Mouse (Mus musculus) kidney, embryonic 14.5 days (tissue): ENCODE measurements around the gene Ror2. TPM values are rescaled to one million over a fixed set of nuclear protein-coding genes. Genes with fewer than 3 reads are reported as not detected.

Experiments
- ATAC-seq: fragments of 200-750 bp; cut with Nextera tagmentation; 2 replicates; pipeline ENCODE4 v1.8.0; 2017; ENCODE audit warnings: moderate number of reproducible peaks, mild to moderate bottlenecking, moderate TSS enrichment, moderate library complexity; ENCODE audit not compliant: low FRiP score, low TSS enrichment
- H3K27ac ChIP-seq: fragments of 300-500 bp; sonication (generic); 2 replicates; pipeline ENCODE4 v1.5.1; 2014; ENCODE audit warnings: low read depth, mild to moderate bottlenecking, low read length, moderate library complexity, mixed read lengths
- H3K27me3 ChIP-seq: fragments of 300-500 bp; sonication (generic); 2 replicates; pipeline ENCODE4 v1.6.1; 2014; ENCODE audit warnings: mild to moderate bottlenecking, low read length; ENCODE audit not compliant: control insufficient read depth, insufficient read depth
- H3K36me3 ChIP-seq: fragments of 300-500 bp; sonication (generic); 2 replicates; pipeline ENCODE4 v1.6.1; 2014; ENCODE audit warnings: low read length, mixed read lengths; ENCODE audit not compliant: control insufficient read depth, insufficient read depth
- H3K4me1 ChIP-seq: fragments of 300-500 bp; sonication (generic); 2 replicates; pipeline ENCODE4 v1.6.1; 2014; ENCODE audit warnings: low read length, mixed read lengths; ENCODE audit not compliant: control insufficient read depth, insufficient read depth
- H3K4me2 ChIP-seq: fragments of 300-500 bp; sonication (generic); replicated peaks from 2 replicates; pipeline ENCODE4 v1.6.1; 2014; ENCODE audit warnings: low read depth, mild to moderate bottlenecking, low read length
- H3K4me3 ChIP-seq: fragments of 300-500 bp; sonication (generic); 2 replicates; pipeline ENCODE4 v1.5.1; 2014; ENCODE audit warnings: mild to moderate bottlenecking, low read length
- H3K9ac ChIP-seq: fragments of 300-500 bp; sonication (generic); 2 replicates; pipeline ENCODE4 v1.6.1; 2014; ENCODE audit warnings: low read depth, mild to moderate bottlenecking, low read length, moderate library complexity
- H3K9me3 ChIP-seq: fragments of 300-500 bp; sonication (generic); 2 replicates; pipeline ENCODE4 v1.6.1; 2016; ENCODE audit warnings: low read length; ENCODE audit not compliant: control insufficient read depth
- WGBS: fragments of 180-500 bp; shearing (Covaris S2); extraction: QIAGEN DNeasy Blood & Tissue Kit; methylation state at CpG from one replicate; pipeline ENCODE4 v1.1.7; 2014; 5-methylcytosine and 5-hydroxymethylcytosine counted together
- polyA plus RNA-seq: library from polyadenylated mRNA; unstranded; fragments of >200 nt; fragmentation: Nextera tagmentation; extraction: Ambion mirVana; gene quantifications from 2 replicates; pipeline ENCODE4 v1.2.1, GENCODE M21; 2014

Gene Ror2
- polyA plus RNA-seq, 1 experiment from 2014 or later = 7.3 TPM

GRCm38 (mm10) chr13:53081846-53082245 is 204.1 kb downstream of the Ror2 start:
- ATAC-seq = no peak
- no peak overlapping the region for H3K4me3 ChIP-seq
- no peaks in the 10 kb centered on the region for H3K36me3 ChIP-seq
- H3K27ac ChIP-seq = no peak overlapping the region
- H3K4me1 ChIP-seq = no peaks in the 10 kb centered on the region
- no peaks in the 10 kb centered on the region for H3K27me3 ChIP-seq
- no peak overlapping the region for H3K4me2 ChIP-seq
- 56% methylated on average over 6 of the region's 6 CpGs for WGBS
- H3K9me3 ChIP-seq = no peaks in the 10 kb centered on the region
- no peak overlapping the region for H3K9ac ChIP-seq

GRCm38 (mm10) chr13:53077732-53078345 is 208.1 kb downstream of the Ror2 start:
- 88% methylated on average over 15 of the region's 15 CpGs for WGBS
- H3K27ac ChIP-seq = no peak overlapping the region
- H3K4me3 ChIP-seq = no peak overlapping the region
- H3K4me2 ChIP-seq = no peak overlapping the region
- no peak for ATAC-seq
- no peaks in the 10 kb centered on the region for H3K27me3 ChIP-seq
- no peaks in the 10 kb centered on the region for H3K9me3 ChIP-seq
- no peaks in the 10 kb centered on the region for H3K4me1 ChIP-seq
- H3K36me3 ChIP-seq = no peaks in the 10 kb centered on the region
- no peak overlapping the region for H3K9ac ChIP-seq

- no peak for ATAC-seq
- H3K27ac ChIP-seq = no peak overlapping the region
- WGBS = 76% methylated on average over 5 of the region's 5 CpGs
Measured at GRCm38 (mm10) chr13:53075006-53075405, 210.9 kb downstream of the Ror2 start.

GRCm38 (mm10) chr13:53069076-53069690 is 216.7 kb downstream of the Ror2 start:
- Histone ChIP-seq H3K9me3 (no peaks in the 10 kb centered on the region), H3K4me2 (no peak overlapping the region), H3K27ac (no peak overlapping the region), H3K27me3 (no peaks in the 10 kb centered on the region), H3K36me3 (no peaks in the 10 kb centered on the region), H3K9ac (no peak overlapping the region), H3K4me3 (no peak overlapping the region), H3K4me1 (no peaks in the 10 kb centered on the region)
- 66% methylated on average over 22 of the region's 22 CpGs for WGBS
- ATAC-seq = no peak

More at GRCm38 (mm10) chr13:53075006-53075405, 210.9 kb downstream of the Ror2 start:
- H3K4me1 ChIP-seq = no peaks in the 10 kb centered on the region
- no peak overlapping the region for H3K4me2 ChIP-seq
- H3K36me3 ChIP-seq = no peaks in the 10 kb centered on the region
- H3K9me3 ChIP-seq = no peaks in the 10 kb centered on the region
- H3K4me3 ChIP-seq = no peak overlapping the region
- no peaks in the 10 kb centered on the region for H3K27me3 ChIP-seq
- no peak overlapping the region for H3K9ac ChIP-seq

- Histone ChIP-seq H3K4me2 (no peak overlapping the region), H3K27ac (no peak overlapping the region), H3K9ac (no peak overlapping the region), H3K9me3 (no peaks in the 10 kb centered on the region), H3K27me3 (no peaks in the 10 kb centered on the region), H3K36me3 (no peaks in the 10 kb centered on the region), H3K4me3 (no peak overlapping the region), H3K4me1 (no peaks in the 10 kb centered on the region)
- 39% methylated on average over 8 of the region's 8 CpGs for WGBS
- no peak for ATAC-seq
Measured at GRCm38 (mm10) chr13:53068461-53068860, 217.5 kb downstream of the Ror2 start.

- Histone ChIP-seq H3K9me3 (no peaks in the 10 kb centered on the region), H3K4me3 (no peak overlapping the region), H3K27ac (no peak overlapping the region), H3K27me3 (no peaks in the 10 kb centered on the region), H3K4me2 (no peak overlapping the region), H3K36me3 (no peaks in the 10 kb centered on the region), H3K4me1 (no peaks in the 10 kb centered on the region), H3K9ac (no peak overlapping the region)
- ATAC-seq = no peak
- 28% methylated on average over 11 of the region's 11 CpGs for WGBS
Measured at GRCm38 (mm10) chr13:53067949-53068348, 218.0 kb downstream of the Ror2 start.

- H3K9me3 ChIP-seq = no peaks in the 10 kb centered on the region
- H3K9ac ChIP-seq = no peak overlapping the region
- 79% methylated on average over 11 of the region's 11 CpGs for WGBS
- H3K4me1 ChIP-seq = no peaks in the 10 kb centered on the region
- no peak overlapping the region for H3K27ac ChIP-seq
- H3K36me3 ChIP-seq = no peaks in the 10 kb centered on the region
- no peak overlapping the region for H3K4me2 ChIP-seq
- H3K4me3 ChIP-seq = no peak overlapping the region
- no peaks in the 10 kb centered on the region for H3K27me3 ChIP-seq
- ATAC-seq = no peak
Measured at GRCm38 (mm10) chr13:53065122-53065521, 220.8 kb downstream of the Ror2 start.

GRCm38 (mm10) chr13:53064681-53065080 is 221.2 kb downstream of the Ror2 start:
- H3K36me3 ChIP-seq = no peaks in the 10 kb centered on the region
- no peak overlapping the region for H3K4me2 ChIP-seq
- no peaks in the 10 kb centered on the region for H3K4me1 ChIP-seq
- H3K9ac ChIP-seq = no peak overlapping the region
- H3K9me3 ChIP-seq = no peaks in the 10 kb centered on the region
- no peak overlapping the region for H3K27ac ChIP-seq
- no peak overlapping the region for H3K4me3 ChIP-seq
- no peaks in the 10 kb centered on the region for H3K27me3 ChIP-seq
- WGBS = 93% methylated on average over 1 of the region's 1 CpGs
- no peak for ATAC-seq
